Mouse (Mus musculus) frontal cortex, postnatal 14 days (tissue): Measurements from ENCODE around the gene Slc35d2.

Experiments used
- DNase-seq, 2 experiments: peaks; one replicate each; pipeline ENCODE4 v3.0.0; 2022; ENCODE audit warnings: low spot score in 2 of 2

Gene Slc35d2

DNA sequence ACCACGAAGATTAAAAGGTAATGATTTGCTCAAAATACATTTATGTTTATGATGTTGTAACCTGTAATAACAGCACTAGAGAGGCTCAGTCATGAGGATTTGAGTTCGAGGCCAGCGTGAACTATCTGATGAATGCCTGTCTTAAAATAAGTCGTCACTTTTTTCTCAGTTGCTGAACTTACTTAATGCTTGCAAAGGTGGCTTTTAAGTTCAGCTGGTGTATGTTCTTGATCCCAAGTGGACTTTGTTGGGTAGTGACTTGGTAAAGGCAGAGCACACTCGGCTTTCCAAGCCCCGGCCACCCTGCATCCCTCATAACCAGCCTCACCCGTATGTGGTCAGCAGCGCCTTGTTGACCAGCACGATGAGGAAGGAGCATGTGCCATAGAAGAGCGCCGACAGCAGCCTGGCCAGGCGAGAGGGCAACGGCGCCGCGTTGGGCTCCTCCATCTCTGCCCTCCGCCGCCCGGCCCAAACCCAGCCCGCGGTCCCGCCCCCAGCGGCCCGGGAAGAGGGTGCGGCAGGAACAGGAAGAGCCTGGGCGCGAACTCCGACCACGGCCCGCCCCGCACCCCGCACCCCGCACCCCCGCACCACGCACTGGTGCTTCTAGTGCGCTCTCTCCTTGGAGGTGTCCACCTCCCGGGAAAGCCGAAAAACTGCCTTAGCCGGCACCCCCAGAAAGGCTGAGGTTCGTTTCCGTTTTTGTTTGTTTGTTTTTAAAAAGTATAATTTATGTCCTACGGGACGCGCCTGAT, at the start of gene Slc35d2:
Gene Slc35d2 (minus strand): TSS at position 511 of the 758 bp plus-strand sequence.
- DNase-seq, result peak in 1 of 2 experiments; percentile 6

DNA sequence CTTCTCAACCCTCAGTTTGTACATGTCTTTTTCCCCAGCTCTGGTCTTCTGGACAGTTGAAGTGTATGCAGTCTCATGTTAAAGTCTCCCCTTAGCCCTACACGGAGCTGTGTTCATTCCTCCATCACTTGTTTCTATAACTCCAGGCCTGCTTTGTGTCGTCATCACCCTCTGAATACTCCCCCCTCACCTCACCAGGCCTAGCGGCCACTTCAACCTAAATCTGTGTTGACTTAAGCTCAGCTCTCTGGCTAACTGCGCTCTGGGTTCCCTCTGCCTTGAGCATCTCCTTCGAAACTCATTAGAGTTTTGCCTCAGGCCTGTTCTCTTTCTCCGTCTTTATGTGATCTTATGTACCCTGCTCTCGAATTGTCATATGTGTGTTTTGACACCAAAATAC, 48.8 kb upstream of the Slc35d2 start:
- no peak for DNase-seq

DNA sequence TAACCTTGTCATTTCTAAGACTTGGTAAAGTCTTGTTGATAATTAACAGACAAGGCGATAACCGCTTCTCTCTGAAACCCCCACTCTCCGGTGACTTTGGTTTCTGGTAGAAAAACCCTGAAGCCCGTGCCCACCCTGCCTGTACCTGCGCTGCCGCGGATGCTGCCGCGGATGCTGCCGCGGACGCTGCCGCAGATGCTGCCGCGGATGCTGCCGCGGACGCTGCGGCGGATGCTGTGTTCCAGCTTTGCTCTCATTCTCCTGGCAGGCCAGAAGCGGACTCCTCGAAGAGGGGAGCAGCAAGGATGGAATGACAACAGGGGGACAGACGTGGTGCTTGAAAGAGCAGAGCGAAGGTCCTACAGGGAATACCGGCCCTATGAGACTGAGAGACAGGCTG, 40.6 kb upstream of the Slc35d2 start:
- no peak for DNase-seq

DNA sequence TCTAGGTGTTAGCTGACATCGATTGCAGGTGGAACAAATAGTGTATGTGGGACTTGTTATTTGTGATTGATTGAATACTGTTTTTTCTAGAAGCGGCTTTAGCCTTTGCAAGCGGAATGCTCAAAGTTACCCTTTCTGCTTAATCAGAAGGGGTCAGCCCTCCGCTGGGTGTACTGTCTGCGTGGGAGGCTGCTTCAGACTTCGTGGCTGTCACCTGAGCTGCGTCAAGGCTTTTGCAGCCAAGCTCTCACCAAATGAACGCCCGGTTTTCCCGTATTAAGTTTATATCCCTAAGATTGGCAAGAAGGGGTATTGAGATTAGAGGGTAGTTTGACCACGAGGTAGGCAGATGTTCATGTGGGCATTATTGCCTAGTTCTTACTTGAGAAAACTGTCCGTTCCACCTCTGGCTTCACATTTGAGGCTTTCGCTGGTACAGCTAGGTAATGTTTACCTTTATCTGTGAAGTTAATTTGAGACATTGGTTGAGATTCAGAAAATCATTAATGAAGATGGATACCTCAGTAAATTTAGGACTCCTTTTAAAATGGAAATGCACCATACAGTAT, 34.1 kb upstream of the Slc35d2 start:
- DNase-seq, result no peak

DNA sequence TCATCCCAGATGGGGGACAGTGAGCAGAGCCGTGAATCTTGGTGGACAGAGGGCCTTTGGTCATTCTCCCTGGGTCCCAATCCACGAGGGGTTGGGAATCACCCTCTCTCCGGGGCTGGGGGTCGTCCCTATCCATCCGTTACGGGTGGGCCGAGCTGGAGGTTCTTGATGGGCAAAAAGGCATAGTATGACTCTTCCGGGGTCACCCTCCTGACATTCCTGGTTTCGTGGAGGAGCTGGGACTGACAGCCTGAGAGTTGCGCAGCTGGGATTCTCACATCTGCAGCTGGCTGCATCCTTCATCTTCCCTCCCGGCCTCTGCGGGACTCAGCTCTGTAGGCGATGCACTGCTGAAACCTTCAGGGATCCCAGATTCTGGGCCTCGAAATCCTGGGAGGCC, 33.5 kb upstream of the Slc35d2 start:
- peak in 1 of 2 experiments; percentile 23 for DNase-seq

DNA sequence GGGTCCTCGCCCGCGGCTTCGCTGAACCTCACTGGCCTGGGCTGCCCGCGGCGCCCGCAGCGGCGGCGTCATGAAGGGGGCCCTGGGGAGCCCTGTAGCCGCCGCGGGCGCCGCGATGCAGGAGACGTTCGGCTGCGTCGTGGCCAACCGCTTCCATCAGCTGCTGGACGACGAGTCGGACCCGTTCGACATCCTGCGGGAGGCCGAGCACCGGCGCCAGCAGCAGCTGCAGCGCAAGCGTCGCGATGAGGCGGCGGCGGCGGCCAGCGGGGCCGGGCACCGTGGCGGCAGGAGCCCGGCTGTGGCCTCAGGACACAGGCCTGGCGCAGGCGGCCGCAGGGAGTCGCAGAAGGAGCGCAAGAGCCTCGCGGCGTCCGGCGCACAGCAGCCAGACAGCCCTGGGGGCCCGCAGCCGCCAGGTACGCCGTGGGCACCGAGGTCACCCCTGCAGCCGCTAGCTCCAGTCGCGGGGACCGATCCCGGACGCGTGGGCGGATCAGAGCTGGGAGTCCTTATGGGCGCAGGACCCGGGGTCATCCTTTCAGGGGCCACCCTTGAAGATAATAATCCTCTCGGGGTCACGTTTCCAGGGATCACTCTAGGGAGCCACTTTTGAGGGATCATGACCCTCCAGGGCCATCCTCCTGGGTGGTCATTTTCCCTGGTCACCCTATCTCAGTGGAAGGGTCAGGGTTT, 32.9 kb upstream of the Slc35d2 start:
- DNase-seq, result peak; percentile 35 to 54

DNA sequence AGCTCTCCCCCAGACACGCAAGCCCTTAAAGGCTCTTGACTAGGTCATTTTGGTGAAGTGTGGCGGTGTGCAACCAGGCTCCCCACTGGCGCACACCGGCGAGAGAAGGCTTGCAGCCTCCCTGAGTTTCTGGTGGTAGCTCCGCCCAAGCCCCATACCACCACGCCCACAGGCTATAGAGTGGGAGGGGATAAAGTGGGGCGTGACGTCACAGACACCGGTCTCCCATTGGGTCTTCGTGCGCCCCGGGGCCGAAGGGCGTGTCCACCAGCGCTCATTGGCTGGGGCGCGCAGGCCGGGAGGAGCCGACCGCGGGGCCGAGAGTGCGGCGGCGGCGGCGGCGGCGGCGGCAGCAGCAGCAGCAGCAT, 32.4 kb upstream of the Slc35d2 start, which contains the start of gene Habp4:
Gene Habp4 (plus strand): TSS at position 277 of the 368 bp plus-strand sequence.
- DNase-seq, result peak; percentile 96 to 98

DNA sequence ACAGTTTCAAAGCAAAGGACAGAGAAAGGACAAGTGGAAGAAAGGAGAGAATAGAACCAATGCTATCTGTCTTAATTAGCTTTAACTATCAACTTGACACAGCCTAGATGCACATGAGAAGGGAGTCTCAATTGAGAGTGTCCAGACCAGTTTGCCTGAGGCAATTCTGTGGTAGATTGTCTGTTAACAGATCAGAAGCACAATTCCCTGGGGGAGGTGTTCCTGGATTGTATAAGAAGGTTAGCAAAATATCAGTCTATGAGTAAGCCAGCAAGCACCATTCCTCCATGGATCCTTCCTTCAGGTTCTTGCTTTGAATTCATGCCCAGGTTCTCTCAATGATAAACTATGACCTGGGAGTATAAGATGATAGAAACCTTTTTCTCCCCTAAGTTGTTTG, 27.8 kb upstream of the Slc35d2 start:
- DNase-seq, result no peak

DNA sequence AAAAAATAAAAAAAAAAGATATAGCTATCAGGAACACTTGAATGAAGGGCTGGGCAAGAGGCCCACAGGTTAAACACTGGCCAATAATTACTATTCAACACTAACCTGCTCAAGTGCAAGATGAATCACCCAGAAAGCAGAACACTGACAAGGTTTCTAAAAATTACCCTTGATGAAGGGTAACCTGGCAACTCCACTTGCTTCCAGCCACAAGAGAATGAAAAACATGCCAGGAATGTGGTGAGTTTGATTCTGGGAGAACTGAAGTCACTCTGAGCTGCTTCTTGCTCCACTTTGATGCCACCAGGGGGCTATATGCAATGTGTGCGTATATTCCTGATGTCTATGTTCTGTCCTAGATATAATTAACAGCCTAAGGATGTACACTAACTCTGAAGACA, 26.0 kb upstream of the Slc35d2 start:
- no peak for DNase-seq

DNA sequence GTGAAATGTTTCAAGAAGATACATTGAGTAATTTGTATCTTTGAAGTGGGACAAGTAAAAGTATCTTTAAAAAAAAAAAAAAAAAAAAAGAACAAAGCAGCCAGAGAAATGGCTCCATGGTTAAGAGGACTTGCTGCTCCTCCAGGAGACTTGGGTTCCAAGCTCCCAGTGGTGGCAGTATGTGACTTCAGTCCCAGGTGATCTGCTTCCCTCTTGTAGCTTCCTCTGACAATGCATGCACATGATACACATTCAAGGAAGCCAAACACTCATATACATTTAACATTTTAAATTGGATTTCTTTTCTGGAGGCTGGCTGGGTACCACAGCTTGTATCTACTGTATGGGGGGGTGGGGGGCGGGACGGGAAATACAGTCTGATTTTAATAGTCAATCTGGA, 25.5 kb upstream of the Slc35d2 start:
- DNase-seq, result no peak

DNA sequence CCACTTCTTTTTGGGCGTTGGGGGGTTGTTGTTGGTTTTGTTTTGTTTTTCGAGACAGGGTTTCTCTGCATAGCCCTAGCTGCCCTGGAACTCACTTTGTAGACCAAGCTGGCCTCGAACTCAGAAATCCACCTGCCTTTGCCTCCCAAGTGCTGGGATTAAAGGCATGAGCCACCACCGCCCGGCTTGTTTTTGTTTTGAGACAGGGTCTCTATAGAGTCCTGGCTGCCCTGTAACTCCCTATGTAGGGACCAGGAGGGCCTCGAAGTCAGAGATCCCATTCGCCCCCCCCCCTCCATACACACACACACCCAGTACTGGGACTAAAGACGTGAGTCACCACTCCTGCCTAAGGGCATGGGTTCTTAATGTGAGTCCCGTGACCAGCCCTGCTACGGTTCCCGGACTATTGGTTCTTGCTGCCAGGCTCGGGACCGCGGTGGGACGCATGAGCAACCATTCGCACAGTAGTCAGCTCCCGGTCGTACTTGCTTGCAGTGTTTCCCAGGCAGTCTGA, 24.6 kb upstream of the Slc35d2 start:
- DNase-seq, result no peak

DNA sequence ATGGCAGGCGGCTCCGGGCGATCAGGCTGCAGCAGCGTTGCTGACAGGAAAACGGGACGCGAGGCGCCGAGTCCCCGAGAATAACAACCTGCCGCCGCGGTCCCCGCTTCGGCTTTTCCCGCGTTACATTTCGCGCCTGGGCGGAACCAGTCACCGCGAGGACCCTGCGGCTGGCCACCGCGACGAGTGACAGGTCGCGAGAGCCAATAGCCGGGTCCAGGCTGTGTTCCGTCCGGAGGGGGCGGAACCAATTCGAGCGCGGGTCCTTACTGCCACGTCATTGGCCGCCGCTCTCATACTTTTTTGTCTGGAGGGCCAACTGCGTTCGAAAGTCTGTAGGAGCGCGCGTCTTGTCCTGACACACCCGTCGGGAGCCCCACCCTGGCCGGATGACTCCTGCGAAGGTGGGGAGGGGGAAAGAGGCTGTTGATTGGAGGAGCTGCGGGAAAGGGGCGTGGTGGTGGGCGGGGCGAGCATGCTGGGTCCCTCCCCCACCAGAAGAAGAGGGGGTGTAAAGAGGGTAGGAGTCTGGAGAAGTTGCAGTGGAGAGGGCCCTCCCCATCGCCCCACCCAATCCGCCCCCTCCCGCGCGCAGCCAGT, 24.0 kb upstream of the Slc35d2 start, which contains the start of gene Zfp367:
Gene Zfp367 (minus strand): TSS at position 120 of the 600 bp plus-strand sequence.
- peak; percentile 95 to 96 for DNase-seq

DNA sequence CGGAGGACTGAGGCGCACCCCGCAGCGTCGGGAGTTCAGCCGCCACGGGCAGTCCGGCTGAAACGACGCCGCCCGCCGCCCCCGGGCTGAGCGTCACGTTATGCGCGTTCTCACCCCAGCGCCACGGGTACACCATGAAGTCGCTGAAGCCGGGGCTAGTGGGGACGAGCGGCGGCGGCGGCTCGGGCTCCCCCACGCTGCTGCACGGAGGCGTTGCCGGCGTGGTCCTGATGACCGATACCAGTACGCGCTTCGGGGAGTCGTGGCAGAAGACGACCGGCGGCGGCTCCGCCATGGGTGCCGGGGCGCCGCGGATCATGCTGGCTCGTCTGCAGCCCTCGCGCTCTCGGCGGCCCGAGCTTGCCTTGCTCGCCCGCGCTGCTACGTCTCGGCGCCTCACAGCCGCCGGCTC, 23.5 kb upstream of the Slc35d2 start:
- DNase-seq, result no peak

DNA sequence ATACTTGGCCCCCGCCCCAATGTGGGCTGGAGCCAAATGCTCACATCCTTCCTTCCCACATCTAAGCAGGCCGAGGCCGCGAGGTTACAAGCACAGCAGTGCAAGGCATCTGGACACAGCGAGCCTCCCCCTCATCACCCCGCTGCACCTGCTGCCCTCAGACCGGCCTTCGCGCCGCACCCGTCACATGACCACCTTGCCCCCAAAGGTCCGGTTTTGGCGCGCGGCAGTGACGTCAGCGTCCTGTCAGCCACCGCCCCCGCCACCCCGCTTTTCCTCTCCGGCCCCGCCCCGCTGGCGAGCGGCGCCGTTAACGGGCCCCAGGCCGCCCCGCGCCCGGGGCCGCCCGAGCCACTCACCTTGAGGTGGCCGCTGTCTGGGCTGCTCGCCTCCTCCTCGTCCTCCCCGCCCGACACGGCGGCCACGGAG, 23.1 kb upstream of the Slc35d2 start:
- DNase-seq, result peak; percentile 71 to 72

DNA sequence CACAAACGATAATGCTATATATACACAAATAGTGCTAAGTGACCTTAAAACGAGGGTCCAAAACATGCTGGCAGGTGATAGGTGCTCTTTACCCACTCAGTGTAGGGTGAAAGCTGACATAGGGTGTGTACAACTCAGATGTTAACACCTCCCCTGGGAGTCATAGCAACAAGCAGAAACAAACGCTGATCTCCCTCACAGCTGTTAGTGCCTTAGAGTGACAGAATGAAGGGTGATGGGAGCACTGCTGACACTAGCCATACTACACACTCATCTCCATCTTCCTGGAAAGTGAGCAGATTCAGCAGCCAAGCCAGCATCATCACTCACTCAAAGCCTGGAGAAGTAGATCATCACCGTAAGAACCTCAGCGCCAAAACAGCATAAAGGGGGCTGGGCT, 21.0 kb upstream of the Slc35d2 start:
- no peak for DNase-seq

DNA sequence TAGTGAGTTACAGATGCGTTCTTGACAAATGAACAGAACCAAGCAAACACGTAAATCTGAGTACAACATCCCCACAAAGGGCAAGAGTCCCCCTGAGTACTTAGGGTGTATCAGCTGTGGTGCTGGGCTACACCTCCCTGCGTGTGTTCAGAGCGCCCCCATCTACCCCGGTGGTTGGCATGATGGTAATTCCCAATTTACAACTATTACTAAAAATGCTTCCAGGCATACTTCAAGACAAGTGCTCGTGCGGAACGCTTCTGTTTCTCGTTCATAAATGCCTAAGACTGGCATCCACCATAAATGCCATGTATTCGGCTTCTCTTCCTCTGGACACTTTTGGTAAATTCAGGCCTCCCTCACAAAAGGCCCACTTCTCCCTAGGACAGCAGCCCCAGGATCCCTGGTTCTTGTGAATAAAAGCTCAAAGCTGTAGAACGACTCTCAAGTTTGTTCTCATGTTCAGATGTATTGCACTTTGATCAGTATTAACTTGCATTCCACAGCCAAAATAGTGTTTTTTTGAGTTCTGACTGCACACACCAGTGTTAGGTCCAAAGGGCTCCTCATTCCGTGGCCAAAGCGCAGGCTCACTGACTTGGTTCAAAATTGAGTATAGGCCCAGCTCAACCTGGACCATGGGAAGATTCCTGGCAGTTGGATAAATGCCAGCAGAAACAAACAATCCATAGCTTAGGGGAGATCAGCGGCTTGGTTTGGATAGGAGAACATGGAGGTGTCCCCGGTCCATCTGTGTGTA, 628 bp upstream of the Slc35d2 start:
- DNase-seq, result peak in 1 of 2 experiments; percentile 22

DNA sequence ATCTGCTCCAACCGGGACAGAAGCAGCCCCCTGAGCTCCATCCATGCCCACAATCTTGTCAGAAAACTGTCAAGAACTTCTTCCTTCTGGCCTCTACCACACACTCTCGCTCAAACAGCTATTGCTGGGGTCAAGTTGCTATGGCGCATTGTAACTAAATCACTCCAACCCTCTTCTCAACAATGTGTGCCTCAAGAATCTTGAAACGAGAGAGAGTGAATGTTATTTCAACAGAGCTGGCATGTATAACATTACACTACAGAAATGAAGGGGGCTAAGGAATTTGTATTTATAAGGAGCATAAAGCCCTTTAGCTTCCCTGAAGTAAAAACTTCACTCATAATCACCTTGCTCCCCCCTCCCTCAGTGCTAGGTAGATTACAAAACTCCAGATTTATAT, 2.9 kb downstream of the Slc35d2 start:
- DNase-seq, result no peak

DNA sequence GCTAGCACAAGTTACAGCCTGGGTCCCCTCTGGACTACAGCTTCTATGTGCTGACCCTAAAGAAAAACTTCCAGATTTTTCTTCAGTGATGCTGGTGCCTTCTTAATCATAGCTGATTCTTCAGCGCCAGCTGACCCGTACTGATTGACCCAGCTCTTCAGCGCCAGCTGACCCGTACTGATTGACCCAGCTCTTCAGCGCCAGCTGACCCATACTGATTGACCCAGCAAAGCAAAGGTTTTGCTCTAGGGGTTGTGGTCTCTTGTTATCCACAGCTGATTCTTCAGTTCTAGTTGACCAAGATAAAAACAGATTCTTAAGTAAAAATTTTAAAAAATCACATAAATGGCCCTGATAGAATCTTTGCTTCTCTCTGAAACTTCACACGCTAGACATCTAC, 4.3 kb downstream of the Slc35d2 start:
- no peak for DNase-seq

DNA sequence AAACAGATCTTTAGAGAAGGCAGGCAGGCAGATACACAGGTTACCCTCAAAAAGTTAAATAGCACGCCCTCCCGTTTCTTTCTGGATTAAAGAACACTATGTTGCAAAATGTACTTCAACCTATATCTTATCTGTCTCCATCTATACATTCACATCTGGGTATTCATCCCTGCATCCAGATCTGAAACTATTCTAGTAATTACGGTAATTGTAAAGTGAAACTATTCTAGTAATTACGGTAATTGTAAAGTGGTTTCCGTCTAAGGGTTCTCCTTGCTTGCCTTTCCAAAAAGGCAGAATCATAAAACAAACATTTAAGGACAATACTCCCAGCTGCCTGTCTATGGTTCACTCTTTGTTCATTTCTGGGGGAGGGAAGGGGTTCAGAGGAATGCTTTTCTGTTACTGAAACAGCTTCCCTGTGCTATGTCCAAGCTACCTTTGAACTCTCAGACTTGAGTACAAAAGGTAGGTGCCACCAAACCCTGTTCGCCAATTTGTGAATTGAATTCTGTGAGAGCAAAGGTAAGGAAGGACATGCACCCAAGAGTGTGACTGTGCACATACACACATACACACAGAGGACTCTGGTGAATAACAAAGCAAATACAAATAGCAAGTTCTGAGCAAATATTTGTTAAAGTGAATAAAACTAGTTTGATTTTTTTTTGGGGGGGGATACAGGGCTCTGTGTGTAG, 5.5 kb downstream of the Slc35d2 start:
- no peak for DNase-seq

DNA sequence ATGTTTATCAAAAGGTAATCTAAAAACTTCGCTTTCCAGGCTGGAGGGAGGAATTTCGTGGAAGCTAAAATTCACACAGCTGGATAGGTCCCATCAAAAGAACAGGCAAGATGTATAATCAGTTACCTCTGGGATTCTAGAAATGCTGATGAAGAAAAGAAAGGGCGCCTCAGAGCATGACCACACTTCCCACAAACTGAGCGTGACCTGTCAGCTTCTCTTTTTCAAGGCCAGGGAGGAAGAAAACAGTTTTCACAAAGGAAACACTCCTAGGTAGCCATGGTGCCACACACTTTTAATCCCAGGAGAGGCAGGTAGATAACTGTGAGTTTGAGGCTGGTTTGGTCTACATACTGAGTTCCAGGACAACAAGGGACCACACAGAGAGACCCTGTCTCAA, 8.4 kb downstream of the Slc35d2 start:
- no peak for DNase-seq

DNA sequence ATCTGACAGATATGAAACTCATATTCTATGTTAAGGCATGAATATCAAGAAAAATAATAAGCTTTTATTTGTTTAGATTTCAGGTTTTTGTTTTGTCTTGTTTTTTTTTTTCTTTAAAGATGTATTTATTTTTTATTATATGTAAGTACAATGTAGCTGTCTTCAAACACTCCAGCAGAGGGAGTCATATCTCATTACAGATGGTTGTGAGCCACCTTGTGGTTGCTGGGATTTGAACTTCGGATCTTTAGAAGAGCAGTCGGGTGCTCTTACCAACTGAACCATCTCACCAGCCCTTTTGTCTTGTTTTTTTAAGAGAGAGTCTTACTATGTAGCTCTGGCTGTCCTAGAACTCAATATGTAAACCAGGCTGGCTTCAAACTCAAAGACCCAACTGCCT, 11.7 kb downstream of the Slc35d2 start:
- DNase-seq, result no peak
